Mouse (Mus musculus): ENCODE data around the gene Xpa. TPM values are rescaled to one million over a fixed set of nuclear protein-coding genes. Genes with fewer than 3 reads are reported as not detected.

Gene Xpa
- total RNA-seq, 1 experiment from 2014 or later: 71.4 TPM

Other genes with a start within 250 kb of the Xpa start
- gene Tdrd7, start 231.0 kb downstream of the Xpa start, total RNA-seq (2017): 34.6 to 58.1 TPM (median 48.0 TPM) in 3 replicates
- gene Tmod1, start 157.4 kb downstream of the Xpa start, total RNA-seq (2017): 0.39 to 2.5 TPM (median 1.6 TPM) in 3 replicates
- gene Ncbp1, start 57.7 kb downstream of the Xpa start, total RNA-seq (2017): 39.7 to 57.5 TPM (median 45.6 TPM) in 3 replicates
- 21.9 to 27.7 TPM (median 27.7 TPM) in 3 replicates for gene Tstd2, start 57.6 kb downstream of the Xpa start, total RNA-seq (2017)
- gene Foxe1, start 147.3 kb upstream of the Xpa start, total RNA-seq (2017): not detected in 3 replicates
- gene Trmo, start 193.1 kb upstream of the Xpa start, total RNA-seq (2017): 8.4 to 14.5 TPM (median 11.4 TPM) in 3 replicates
- gene Hemgn, start 217.2 kb upstream of the Xpa start, total RNA-seq (2017): 0.95 to 1.4 TPM (median 0.96 TPM) in 3 replicates